Mouse (Mus musculus): ENCODE measurements around the gene Mapk1ip1l.
A peak's percentile ranks its signal among the peaks of the same experiment; 100 is the strongest.
"Not testable (repeated sequence)": the region's sequence is repeated elsewhere in the genome, so short reads cannot be mapped to it uniquely, and the experiment has no call there.

Gene Mapk1ip1l

GRCm38 (mm10) chr14:47305933-47306332 lies 7.9 kb downstream of the Mapk1ip1l start:
- DNase-seq, result no peak

GRCm38 (mm10) chr14:47307669-47308068 lies 9.6 kb downstream of the Mapk1ip1l start:
- no peak for DNase-seq

GRCm38 (mm10) chr14:47309061-47309460 lies 11.0 kb downstream of the Mapk1ip1l start:
- DNase-seq, result no peak

- DNase-seq, result no peak
Observed at GRCm38 (mm10) chr14:47310342-47311181, 12.5 kb downstream of the Mapk1ip1l start.

GRCm38 (mm10) chr14:47319362-47319761 lies 21.3 kb downstream of the Mapk1ip1l start:
- no peak for DNase-seq

GRCm38 (mm10) chr14:47321581-47321980 lies 23.5 kb downstream of the Mapk1ip1l start:
- not testable (repeated sequence) for DNase-seq

GRCm38 (mm10) chr14:47325965-47326761 lies 28.1 kb downstream of the Mapk1ip1l start:
- DNase-seq, result no peak

GRCm38 (mm10) chr14:47327347-47327746 lies 29.3 kb downstream of the Mapk1ip1l start:
- no peak for DNase-seq

- DNase-seq, result no peak
Observed at GRCm38 (mm10) chr14:47331920-47332319, 33.9 kb downstream of the Mapk1ip1l start.

GRCm38 (mm10) chr14:47334819-47335218 lies 36.8 kb downstream of the Mapk1ip1l start:
- DNase-seq, result peak; percentile 58 to 86

- no peak for DNase-seq
Observed at GRCm38 (mm10) chr14:47335300-47335699, 37.2 kb downstream of the Mapk1ip1l start.

- no peak for DNase-seq
Observed at GRCm38 (mm10) chr14:47340231-47340925, 42.3 kb downstream of the Mapk1ip1l start.

- DNase-seq, result no peak
Observed at GRCm38 (mm10) chr14:47341811-47342291, 43.8 kb downstream of the Mapk1ip1l start.

- DNase-seq, result no peak
Observed at GRCm38 (mm10) chr14:47346715-47347114, 48.6 kb downstream of the Mapk1ip1l start.

- DNase-seq, result no peak
Observed at GRCm38 (mm10) chr14:47350974-47351373, 52.9 kb downstream of the Mapk1ip1l start.

GRCm38 (mm10) chr14:47352272-47352671 lies 54.2 kb downstream of the Mapk1ip1l start:
- DNase-seq, result no peak

GRCm38 (mm10) chr14:47353240-47353639 lies 55.2 kb downstream of the Mapk1ip1l start:
- DNase-seq, result no peak

- peak in 1 of 2 experiments; percentile 42 for DNase-seq
Observed at GRCm38 (mm10) chr14:47354111-47354577, 56.1 kb downstream of the Mapk1ip1l start.

GRCm38 (mm10) chr14:47354948-47355347 lies 56.9 kb downstream of the Mapk1ip1l start:
- DNase-seq, result peak in 1 of 2 experiments; percentile 27

- DNase-seq, result no peak
Observed at GRCm38 (mm10) chr14:47356622-47357021, 58.6 kb downstream of the Mapk1ip1l start.

- DNase-seq, result no peak
Observed at GRCm38 (mm10) chr14:47359610-47360009, 61.5 kb downstream of the Mapk1ip1l start.

- DNase-seq, result no peak
Observed at GRCm38 (mm10) chr14:47361418-47361817, 63.4 kb downstream of the Mapk1ip1l start.

GRCm38 (mm10) chr14:47361899-47362298 lies 63.8 kb downstream of the Mapk1ip1l start:
- no peak for DNase-seq

Data from kidney, postnatal 36 days (tissue).